Mouse (Mus musculus) frontal cortex, postnatal 14 days (tissue): ENCODE measurements around the gene Hist1h2ah.

Experiments used
- DNase-seq, 2 experiments: peaks; one replicate each; pipeline ENCODE4 v3.0.0; 2022; ENCODE audit warnings: low spot score in 2 of 2

Hist1h2ah gene

DNA sequence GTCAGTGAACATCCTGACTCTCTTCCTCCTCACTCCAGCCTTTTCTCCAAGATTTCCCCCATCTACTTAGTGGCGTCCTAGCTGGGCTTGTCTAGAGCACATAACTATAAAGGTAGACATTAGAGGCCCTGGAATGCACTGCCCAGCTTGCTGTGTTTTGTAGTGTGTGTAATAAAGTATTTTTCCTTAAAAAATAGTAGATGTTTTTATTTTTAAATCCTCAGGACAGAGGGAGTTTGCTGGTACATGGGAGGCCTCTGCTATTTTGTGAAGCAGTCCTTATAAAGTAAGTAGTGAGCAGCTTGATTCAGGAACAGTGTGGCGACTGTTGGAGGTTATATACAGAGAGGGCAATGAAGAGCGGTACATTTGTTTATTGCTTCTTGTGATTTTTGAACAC, 26.7 kb downstream of the Hist1h2ah start:
- no peak for DNase-seq

DNA sequence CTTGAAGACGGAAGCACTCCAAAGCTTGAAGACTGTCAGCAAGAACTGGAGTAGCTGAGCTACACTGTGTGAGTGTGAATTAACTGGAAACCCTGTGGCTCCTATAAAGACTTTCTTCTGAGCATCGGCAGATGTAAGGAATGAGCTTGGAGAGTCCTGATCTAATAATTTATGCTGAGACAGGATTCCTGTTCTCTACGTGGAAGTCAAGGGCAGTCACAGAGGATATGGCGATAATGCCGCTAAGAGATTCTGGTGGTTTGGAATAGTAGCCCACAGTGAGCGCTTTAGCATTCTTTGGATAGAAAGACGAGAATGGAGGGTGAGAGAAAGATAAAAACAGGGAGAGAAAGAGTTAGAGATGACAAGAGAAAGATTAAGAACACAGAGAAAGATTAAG, 27.5 kb downstream of the Hist1h2ah start:
- no peak for DNase-seq

DNA sequence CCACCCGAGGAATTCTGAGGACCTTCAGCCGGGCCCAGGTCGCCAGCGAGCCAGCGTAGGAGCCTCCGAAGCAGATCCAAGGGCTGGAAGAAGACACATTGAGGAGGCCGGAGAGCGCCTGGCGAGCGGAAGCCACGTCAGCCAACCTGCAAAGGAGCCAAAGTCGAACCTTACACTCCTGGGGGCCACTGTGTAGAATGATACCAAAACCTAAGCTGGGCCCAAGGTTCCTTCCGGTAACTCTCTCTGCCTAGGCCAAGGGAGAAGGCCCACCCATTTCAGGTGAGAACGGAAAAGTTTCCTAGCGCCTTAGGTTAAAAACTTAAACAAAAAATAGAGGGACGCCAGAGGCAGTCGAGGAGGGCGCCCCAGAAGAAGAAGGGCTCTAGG, 28.3 kb downstream of the Hist1h2ah start:
- no peak for DNase-seq

DNA sequence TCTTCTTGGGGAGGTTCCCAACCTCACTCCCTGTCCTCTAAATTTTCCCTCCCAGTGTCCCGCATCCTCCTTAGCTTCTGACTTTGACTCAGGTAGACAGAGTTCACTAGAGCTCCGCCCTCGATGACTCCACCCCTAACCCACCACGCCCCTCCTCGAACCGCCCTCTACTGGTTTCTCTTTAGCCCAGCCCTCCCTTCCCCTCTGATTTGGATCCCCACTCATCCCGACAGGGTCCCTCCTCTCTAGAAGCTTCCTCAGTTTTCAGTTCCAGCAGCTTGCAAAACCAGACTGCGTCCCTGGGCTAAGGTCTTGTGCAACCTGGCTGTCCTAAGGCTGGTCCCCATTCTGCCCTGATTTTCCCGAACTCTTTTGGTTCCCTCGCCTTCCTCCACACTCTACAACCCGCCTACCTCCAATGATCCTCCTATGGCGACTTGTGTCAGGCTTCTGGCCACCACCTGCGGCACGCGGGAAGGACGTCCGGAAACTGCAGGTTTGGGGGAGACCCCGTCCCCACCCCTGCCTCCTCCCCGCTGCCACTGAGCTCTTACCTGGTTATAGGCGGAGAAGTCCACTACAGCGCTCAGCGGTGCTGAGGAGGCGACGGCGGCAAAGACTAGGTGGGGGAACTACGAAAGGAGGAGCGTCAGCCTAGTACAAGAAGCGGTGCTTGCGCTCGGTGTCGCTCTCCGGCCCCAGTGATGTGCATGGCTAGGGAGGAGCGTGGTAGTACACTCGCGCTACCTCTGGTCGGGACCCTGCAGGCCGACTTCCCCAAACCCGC, 28.8 kb downstream of the Hist1h2ah start:
- DNase-seq, result no peak

DNA sequence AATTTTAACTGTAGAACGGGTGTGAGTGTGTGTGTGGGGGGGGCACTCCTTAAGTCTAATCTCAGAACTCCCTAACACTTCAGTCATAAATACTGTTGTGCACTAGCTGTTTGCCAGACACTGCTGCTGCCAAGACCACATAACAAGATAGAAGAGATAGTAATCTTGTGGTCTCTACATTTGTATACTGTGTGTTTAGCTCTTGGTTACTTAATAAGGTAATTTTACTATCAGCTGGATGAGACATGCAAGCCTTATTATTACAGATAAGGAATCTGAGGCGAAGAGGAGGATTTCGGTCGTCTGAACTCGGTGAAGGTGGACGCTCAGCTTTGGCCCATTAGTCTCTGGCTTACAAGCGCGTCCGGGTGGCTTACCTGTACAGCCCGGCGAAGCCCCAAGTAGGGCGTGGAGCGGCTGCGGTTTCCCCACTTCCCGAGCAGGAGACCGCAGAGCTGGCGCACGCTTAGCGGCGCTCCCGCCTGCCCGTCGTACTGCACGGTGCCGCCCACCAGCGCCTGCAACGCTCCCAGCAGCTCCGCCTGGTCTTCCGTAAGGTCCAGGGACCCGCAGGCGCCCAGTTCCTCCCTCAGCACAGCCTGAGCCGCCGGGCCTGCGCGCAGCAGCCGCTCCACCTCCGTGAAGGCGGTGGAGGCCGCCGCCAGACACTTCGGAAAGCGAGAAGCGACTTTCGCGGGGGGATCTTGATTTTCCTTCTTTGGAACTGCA, 29.6 kb downstream of the Hist1h2ah start:
- DNase-seq, result no peak

GRCm38 (mm10) chr13:22001823-22002222, 33.5 kb downstream of the Hist1h2ah start:
- DNase-seq, result no peak

DNA sequence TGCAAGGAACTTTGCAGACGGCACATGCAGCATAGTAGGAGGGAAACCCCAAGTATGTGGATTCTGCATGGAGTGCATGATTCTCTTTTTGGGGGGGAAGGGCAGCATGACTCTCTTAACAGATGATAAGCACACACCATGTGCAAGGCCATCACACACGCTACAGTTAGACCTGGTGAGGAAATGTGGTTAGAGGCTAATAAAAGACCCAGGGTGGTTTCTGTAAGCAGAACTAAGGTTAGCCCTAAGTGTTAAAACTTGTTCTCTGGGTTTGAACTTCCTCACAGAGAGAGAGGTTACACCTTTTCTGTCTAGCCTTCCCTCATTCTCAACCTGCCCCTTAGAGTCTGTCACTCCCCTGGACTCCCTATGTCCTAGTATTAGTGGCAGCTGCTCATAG, 34.0 kb downstream of the Hist1h2ah start:
- DNase-seq, result no peak

- DNase-seq, result no peak
Observed at GRCm38 (mm10) chr13:21999147-21999546, 36.2 kb downstream of the Hist1h2ah start.

- no peak for DNase-seq
Observed at GRCm38 (mm10) chr13:21998412-21998811, 37.0 kb downstream of the Hist1h2ah start.

DNA sequence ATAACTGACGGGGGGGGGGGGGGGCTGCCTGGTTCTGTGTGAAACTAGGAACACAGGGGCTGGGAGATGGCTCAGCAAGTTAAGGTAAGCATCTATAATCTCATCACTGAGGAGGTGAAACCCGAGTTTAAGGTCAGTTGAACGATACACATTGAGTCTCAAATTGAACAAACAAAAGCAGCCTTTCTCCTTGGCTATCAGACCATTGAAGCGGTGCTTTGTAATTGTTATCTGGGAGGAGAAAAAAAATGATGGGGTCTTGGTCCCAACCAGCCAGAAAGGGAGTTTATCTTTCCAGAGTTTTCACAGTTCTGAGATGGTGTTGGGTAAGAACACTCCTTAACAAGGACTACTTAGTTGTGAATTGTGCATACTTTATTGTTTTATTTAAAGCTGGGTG, 37.5 kb downstream of the Hist1h2ah start:
- DNase-seq, result no peak

- DNase-seq, result no peak
Observed at GRCm38 (mm10) chr13:21997201-21997820, 38.1 kb downstream of the Hist1h2ah start.

DNA sequence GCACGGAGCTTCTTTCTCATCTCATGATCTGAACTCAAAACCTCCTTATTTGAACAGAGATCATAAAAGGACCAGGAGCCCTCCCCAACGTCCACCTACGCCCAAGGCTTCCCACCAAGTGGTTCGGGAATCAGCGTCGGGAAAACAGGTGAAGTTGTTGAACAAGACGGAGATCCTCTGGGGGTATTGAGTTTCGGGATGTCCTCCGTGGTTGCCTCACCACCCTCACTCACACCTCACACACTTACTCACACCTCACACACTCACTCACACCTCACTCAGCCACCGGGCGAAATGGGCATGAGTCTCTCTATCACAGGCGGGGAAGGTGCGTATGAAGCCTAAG, 38.6 kb downstream of the Hist1h2ah start:
- DNase-seq, result no peak

DNA sequence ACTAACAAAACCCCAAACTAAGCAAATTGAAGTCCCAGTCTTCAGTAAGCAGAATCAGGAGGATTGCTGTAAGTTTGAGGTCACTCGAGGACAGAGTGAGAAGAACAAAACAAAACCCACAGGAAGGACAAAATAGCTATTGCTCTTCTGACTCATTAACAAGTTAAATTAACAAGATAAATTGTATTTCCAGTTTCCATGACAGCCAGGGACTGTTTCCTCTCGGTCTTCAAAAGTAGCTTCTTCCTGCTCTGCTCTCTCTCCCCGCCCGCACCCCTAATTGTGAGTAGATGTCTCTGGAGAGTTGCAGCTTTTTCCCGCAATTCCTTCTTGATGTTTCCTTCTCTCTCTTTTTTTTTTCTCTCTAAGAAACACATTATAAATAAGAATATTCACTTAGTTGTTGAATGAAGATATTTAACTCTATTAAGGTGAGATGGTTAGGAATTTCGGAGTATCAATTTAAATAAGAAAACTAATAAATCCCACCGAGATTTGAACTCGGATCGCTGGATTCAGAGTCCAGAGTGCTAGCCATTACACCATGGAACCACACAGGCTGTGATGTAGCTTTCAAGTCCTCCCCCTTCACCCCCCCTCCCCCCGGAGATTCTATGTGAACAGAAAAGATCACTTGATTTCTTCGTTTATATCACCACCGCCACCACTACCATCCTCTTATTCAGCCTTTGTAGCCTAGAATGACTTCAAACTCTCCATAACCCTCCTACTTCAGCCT, 39.1 kb downstream of the Hist1h2ah start:
- DNase-seq, result no peak

- no peak for DNase-seq
Observed at GRCm38 (mm10) chr13:21995331-21995914, 39.9 kb downstream of the Hist1h2ah start.

- DNase-seq, result no peak
Observed at GRCm38 (mm10) chr13:21994896-21995295, 40.5 kb downstream of the Hist1h2ah start.

- no peak for DNase-seq
Observed at GRCm38 (mm10) chr13:21993957-21994738, 41.2 kb downstream of the Hist1h2ah start.

GRCm38 (mm10) chr13:21992550-21992949, 42.8 kb downstream of the Hist1h2ah start:
- DNase-seq, result no peak
